Mouse (Mus musculus): ENCODE data around the gene Capn5. TPM values are rescaled to one million over a fixed set of nuclear protein-coding genes. Genes with fewer than 3 reads are reported as not detected.

Capn5 gene
- polyA plus RNA-seq, 1 experiment from 2014 or later: 14.1 TPM

GRCm38 (mm10) chr7:98137583-98137982 is 40.5 kb downstream of the Capn5 start:
- WGBS (ENCODE audit: insufficient replicate concordance): 65% methylated on average over 3 of the region's 3 CpGs
- no peaks in the 10 kb centered on the region for H3K27me3 ChIP-seq (ENCODE audit: control insufficient read depth, insufficient read depth, low read depth, low read length)
- no peak overlapping the region for H3K27ac ChIP-seq (ENCODE audit: low read length)
- H3K4me2 ChIP-seq (ENCODE audit: low read depth, low read length): no peak overlapping the region
- H3K36me3 ChIP-seq (ENCODE audit: control insufficient read depth, insufficient read depth): no peaks in the 10 kb centered on the region; the same call in 1 of the 2 replicates
- H3K4me3 ChIP-seq (ENCODE audit: low read depth, low read length): no peak overlapping the region
- peaks cover 14% of the 10 kb centered on the region for H3K4me1 ChIP-seq (ENCODE audit: control insufficient read depth, low read depth, low read length)
- no peak for ATAC-seq (ENCODE audit: low read depth)
- no peaks in the 10 kb centered on the region for H3K9me3 ChIP-seq (replicated peaks; ENCODE audit: control insufficient read depth, low read length)
- no peak overlapping the region for H3K9ac ChIP-seq (ENCODE audit: low read depth, low read length)

DNA sequence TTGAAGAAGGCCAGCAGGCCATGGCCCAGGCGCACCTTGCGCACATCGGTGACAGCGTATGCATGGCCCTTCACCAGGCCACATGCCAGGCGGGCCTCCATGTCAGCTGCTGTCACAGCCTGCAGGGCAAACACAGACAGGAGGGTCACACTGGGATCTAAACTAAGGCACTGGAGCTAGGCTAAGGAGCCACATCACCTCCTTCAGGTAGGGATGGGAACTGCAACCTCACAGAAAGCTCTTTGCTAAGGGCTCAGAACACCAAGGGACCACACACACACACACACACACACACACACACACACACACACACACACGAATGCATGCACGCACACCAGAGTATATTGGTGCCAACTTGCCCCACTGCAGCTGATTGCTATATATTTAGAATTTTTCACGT is 46.3 kb downstream of the Capn5 start:
- no peak overlapping the region for H3K27ac ChIP-seq (ENCODE audit: low read length)
- H3K36me3 ChIP-seq (ENCODE audit: control insufficient read depth, insufficient read depth): peaks cover 23% of the 10 kb centered on the region
- no peak overlapping the region for H3K9ac ChIP-seq (ENCODE audit: low read depth, low read length)
- ATAC-seq (ENCODE audit: low read depth): no peak; the same call in 1 of the 2 replicates
- H3K4me3 ChIP-seq (ENCODE audit: low read depth, low read length): no peak overlapping the region
- no peaks in the 10 kb centered on the region for H3K27me3 ChIP-seq (ENCODE audit: control insufficient read depth, insufficient read depth, low read depth, low read length)
- H3K4me1 ChIP-seq (ENCODE audit: control insufficient read depth, low read depth, low read length): no peaks in the 10 kb centered on the region
- no peaks in the 10 kb centered on the region for H3K9me3 ChIP-seq (replicated peaks; ENCODE audit: control insufficient read depth, low read length)
- 87% methylated on average over 8 of the region's 8 CpGs for whole genome bisulfite sequencing (ENCODE audit: insufficient replicate concordance)
- no peak overlapping the region for H3K4me2 ChIP-seq (ENCODE audit: low read depth, low read length)

DNA sequence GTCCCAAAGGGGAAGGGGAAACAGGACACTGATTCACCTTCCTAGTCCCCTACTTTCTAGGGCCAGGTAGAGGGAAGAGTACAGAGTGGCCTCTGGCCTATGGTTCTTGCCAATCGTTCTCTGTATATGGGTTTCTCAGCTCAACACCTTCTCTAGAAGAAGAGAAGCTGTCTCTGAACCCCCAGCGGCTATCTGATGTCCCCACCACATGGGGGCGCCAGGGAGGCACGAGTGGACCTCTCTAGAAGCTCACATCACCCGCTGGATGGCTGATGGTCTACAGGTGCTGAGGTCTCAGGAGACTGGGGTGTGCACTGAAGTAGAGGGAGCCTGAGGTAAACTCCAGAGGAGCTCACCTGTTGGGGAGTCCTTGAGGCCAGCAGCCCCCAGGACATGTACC is 52.6 kb downstream of the Capn5 start:
- Histone ChIP-seq H3K27ac (ENCODE audit: low read length) (no peak overlapping the region), H3K4me1 (ENCODE audit: control insufficient read depth, low read depth, low read length) (peaks cover under 1% of the 10 kb centered on the region), H3K9me3 (replicated peaks; ENCODE audit: control insufficient read depth, low read length) (no peaks in the 10 kb centered on the region), H3K9ac (ENCODE audit: low read depth, low read length) (no peak overlapping the region), H3K4me2 (ENCODE audit: low read depth, low read length) (no peak overlapping the region), H3K27me3 (ENCODE audit: control insufficient read depth, insufficient read depth, low read depth, low read length) (no peaks in the 10 kb centered on the region), H3K4me3 (ENCODE audit: low read depth, low read length) (no peak overlapping the region), H3K36me3 (ENCODE audit: control insufficient read depth, insufficient read depth) (peaks cover 33% of the 10 kb centered on the region)
- 33% methylated on average over 5 of the region's 5 CpGs for WGBS (ENCODE audit: insufficient replicate concordance)
- no peak for ATAC-seq (ENCODE audit: low read depth)

DNA sequence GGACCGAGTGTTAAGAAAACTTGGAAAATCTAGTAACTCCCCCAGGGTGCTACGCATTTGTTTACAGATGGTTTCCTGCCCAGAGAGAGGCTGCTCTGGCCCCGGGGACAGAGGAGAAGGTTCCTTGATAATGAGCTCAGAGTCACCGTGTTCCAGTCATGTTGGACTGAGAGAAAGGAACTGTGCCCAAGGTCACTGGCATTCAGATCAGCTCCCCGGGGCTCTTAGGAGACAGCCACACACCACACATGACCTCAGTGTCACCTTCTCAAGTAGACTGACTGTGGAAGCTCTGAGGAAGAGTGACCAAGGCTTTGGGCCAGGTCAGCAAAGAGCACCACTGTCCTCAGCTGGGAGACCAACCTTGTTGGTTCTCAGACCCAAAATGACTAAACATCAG is 53.4 kb downstream of the Capn5 start:
- Histone ChIP-seq H3K27me3 (ENCODE audit: control insufficient read depth, insufficient read depth, low read depth, low read length) (no peaks in the 10 kb centered on the region), H3K4me3 (ENCODE audit: low read depth, low read length) (no peak overlapping the region), H3K9ac (ENCODE audit: low read depth, low read length) (no peak overlapping the region), H3K9me3 (replicated peaks; ENCODE audit: control insufficient read depth, low read length) (no peaks in the 10 kb centered on the region), H3K4me1 (ENCODE audit: control insufficient read depth, low read depth, low read length) (peaks cover 4% of the 10 kb centered on the region), H3K27ac (ENCODE audit: low read length) (no peak overlapping the region), H3K4me2 (ENCODE audit: low read depth, low read length) (no peak overlapping the region), H3K36me3 (ENCODE audit: control insufficient read depth, insufficient read depth) (peaks cover 33% of the 10 kb centered on the region)
- ATAC-seq (ENCODE audit: low read depth): no peak
- 56% methylated on average over 5 of the region's 5 CpGs for WGBS (ENCODE audit: insufficient replicate concordance)

DNA sequence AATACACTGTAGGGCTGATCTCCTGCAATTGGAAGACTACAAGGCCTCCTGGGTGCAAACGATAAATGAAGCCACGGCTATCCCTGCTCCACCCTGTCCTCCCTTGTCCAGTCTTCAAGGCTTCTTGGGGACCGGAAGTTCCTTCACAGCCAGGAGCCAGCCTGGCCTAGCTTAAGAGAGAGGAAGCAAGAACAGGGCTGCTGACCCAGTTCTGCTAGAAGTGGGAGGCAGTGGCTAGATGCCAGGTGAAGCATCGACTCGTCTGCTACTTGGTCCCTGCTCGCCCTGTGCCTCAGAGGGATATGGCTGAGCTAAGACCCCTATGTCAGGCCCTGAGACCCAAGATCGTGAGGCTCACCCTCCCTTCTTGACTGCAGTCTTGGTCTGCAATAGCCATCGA is 56.4 kb downstream of the Capn5 start:
- Histone ChIP-seq H3K27ac (ENCODE audit: low read length) (no peak overlapping the region), H3K9ac (ENCODE audit: low read depth, low read length) (no peak overlapping the region), H3K36me3 (ENCODE audit: control insufficient read depth, insufficient read depth) (peaks cover 12% of the 10 kb centered on the region; the same call in 1 of the 2 replicates), H3K9me3 (replicated peaks; ENCODE audit: control insufficient read depth, low read length) (no peaks in the 10 kb centered on the region), H3K4me2 (ENCODE audit: low read depth, low read length) (no peak overlapping the region), H3K4me1 (ENCODE audit: control insufficient read depth, low read depth, low read length) (peaks cover 12% of the 10 kb centered on the region), H3K4me3 (ENCODE audit: low read depth, low read length) (no peak overlapping the region), H3K27me3 (ENCODE audit: control insufficient read depth, insufficient read depth, low read depth, low read length) (no peaks in the 10 kb centered on the region)
- ATAC-seq (ENCODE audit: low read depth): no peak
- 64% methylated on average over 8 of the region's 8 CpGs for WGBS (ENCODE audit: insufficient replicate concordance)

DNA sequence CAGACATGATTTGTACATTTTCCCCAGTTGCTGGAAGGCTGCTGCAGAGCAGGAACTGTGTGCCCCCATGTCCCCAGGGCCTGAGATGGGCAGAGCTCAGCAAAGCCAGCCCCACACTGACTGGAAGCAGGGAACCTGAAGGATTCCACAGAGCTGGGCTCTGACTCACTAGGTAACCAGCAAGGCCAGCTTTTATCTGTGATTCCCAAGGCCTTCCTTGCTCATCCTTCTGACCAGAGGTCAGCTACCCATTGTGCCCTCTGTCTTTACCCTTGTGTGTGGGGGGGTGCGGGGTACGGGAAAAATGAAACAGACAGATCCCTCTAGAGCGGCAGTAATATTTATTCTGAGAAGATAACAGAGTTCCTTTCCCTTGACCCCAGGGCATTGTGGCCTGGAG is 56.8 kb downstream of the Capn5 start:
- 61% methylated on average over 3 of the region's 3 CpGs for WGBS (ENCODE audit: insufficient replicate concordance)
- no peak overlapping the region for H3K27ac ChIP-seq (ENCODE audit: low read length)
- peaks cover 12% of the 10 kb centered on the region; the same call in 1 of the 2 replicates for H3K36me3 ChIP-seq (ENCODE audit: control insufficient read depth, insufficient read depth)
- H3K9me3 ChIP-seq (replicated peaks; ENCODE audit: control insufficient read depth, low read length): no peaks in the 10 kb centered on the region
- no peak overlapping the region for H3K9ac ChIP-seq (ENCODE audit: low read depth, low read length)
- ATAC-seq (ENCODE audit: low read depth): no peak
- H3K4me3 ChIP-seq (ENCODE audit: low read depth, low read length): no peak overlapping the region
- peaks cover 13% of the 10 kb centered on the region for H3K4me1 ChIP-seq (ENCODE audit: control insufficient read depth, low read depth, low read length)
- no peaks in the 10 kb centered on the region for H3K27me3 ChIP-seq (ENCODE audit: control insufficient read depth, insufficient read depth, low read depth, low read length)
- no peak overlapping the region for H3K4me2 ChIP-seq (ENCODE audit: low read depth, low read length)

DNA sequence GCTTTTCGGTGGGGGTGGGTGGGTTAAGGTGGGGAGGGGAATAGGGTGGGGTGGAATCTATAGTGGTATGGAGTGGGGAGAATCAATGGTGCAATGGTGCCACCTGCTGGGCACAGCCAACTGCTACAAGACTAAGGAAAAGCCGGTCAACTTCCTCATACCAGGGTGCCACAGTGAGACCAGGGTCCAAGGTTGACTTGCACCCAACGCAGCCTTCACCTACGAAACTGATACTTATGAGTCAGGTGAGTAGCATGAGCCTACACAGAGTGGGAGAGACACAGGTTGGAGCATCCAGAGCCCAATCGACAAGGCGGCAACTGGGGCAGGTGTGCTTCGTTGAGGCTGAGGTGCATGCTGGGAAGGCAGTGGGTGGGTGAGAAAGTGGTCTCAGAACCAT is 57.7 kb downstream of the Capn5 start:
- H3K9ac ChIP-seq (ENCODE audit: low read depth, low read length): peak overlapping the region; percentile 50; the same call in 1 of the 2 replicates
- H3K4me3 ChIP-seq (ENCODE audit: low read depth, low read length): peak overlapping the region; percentile 18; the same call in 1 of the 2 replicates

DNA sequence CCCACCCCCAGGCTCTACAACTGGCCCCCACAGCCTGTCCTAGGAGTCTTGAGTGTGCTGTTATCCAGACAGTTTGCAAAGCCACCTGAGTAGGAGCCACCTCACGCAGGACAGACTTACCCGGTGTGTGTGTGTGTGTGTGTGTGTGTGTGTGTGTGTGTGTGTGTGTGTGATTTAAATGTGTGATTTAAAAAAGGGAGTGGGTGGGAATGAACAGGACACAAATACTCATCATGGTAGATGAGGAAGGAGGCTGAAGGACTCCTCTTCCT is 58.2 kb downstream of the Capn5 start:
- no peak for ATAC-seq (ENCODE audit: low read depth)
- Histone ChIP-seq H3K4me2 (ENCODE audit: low read depth, low read length) (no peak overlapping the region), H3K4me3 (ENCODE audit: low read depth, low read length) (no peak overlapping the region), H3K9ac (ENCODE audit: low read depth, low read length) (no peak overlapping the region), H3K9me3 (replicated peaks; ENCODE audit: control insufficient read depth, low read length) (no peaks in the 10 kb centered on the region), H3K27me3 (ENCODE audit: control insufficient read depth, insufficient read depth, low read depth, low read length) (no peaks in the 10 kb centered on the region), H3K27ac (ENCODE audit: low read length) (peak overlapping the region; percentile 58; the same call in 1 of the 2 replicates), H3K36me3 (ENCODE audit: control insufficient read depth, insufficient read depth) (peaks cover 4% of the 10 kb centered on the region; the same call in 1 of the 2 replicates), H3K4me1 (ENCODE audit: control insufficient read depth, low read depth, low read length) (peaks cover 13% of the 10 kb centered on the region)
- 66% methylated on average over 2 of the region's 2 CpGs for WGBS (ENCODE audit: insufficient replicate concordance)

More for the DNA sequence above, 57.7 kb downstream of the Capn5 start:
- no peaks in the 10 kb centered on the region for H3K27me3 ChIP-seq (ENCODE audit: control insufficient read depth, insufficient read depth, low read depth, low read length)
- H3K9me3 ChIP-seq (replicated peaks; ENCODE audit: control insufficient read depth, low read length): no peaks in the 10 kb centered on the region
- H3K36me3 ChIP-seq (ENCODE audit: control insufficient read depth, insufficient read depth): peaks cover 9% of the 10 kb centered on the region; the same call in 1 of the 2 replicates
- peak overlapping the region; percentile 54 for H3K4me2 ChIP-seq (ENCODE audit: low read depth, low read length)
- H3K4me1 ChIP-seq (ENCODE audit: control insufficient read depth, low read depth, low read length): peaks cover 13% of the 10 kb centered on the region
- no peak for ATAC-seq (ENCODE audit: low read depth)
- H3K27ac ChIP-seq (ENCODE audit: low read length): no peak overlapping the region
- 6% methylated on average over 7 of the region's 7 CpGs for WGBS (ENCODE audit: insufficient replicate concordance)

DNA sequence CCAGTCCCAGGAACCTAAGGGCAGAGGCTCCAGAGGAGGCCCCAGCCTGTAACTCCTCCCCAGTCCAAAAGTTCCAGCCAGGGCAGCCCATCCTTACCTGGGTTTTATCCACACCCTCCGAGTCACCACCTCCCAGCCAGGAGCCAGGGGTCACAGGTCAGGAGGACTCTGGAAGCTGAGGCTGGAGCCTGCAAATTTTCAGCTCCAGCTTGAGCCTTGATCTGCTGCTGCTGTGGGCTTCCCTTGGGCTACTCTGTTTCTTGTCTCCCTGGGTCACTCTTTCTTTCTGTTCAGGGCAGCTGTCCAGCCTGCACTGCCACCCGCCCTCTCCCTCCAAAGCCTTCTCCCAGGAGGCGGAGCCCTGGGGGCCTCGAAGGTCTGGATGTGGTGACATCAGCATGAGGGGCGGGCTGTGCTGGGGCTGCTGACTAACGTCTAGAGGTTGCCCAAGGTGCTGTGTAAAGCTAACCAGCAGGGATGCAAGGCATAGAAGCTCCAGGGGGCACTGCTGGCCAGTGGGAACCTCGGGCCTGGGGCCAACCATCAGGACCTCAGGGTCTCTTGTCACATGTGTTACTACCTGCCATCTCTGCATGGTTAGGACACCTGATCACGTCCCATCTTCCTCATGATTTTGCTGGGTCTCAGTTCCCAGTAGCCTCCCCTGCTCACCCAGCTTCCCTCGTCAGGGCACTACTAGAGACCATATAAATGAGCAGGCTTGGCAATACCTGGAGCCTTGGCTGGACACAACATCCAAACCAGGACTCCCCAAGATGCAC is 58.7 kb downstream of the Capn5 start, which contains the start of gene Myo7a:
Myo7a (minus strand) TSS at position 346 of the 782 bp plus-strand sequence.
- Histone ChIP-seq H3K4me3 (ENCODE audit: low read depth, low read length) (peak within 1 kb of the TSS; percentile 18; the same call in 1 of the 2 replicates), H3K9me3 (replicated peaks; ENCODE audit: control insufficient read depth, low read length) (no peaks in the 10 kb centered on the region), H3K4me1 (ENCODE audit: control insufficient read depth, low read depth, low read length) (peaks cover 13% of the 10 kb centered on the region), H3K36me3 (ENCODE audit: control insufficient read depth, insufficient read depth) (no peaks in the 10 kb centered on the region), H3K4me2 (ENCODE audit: low read depth, low read length) (peak within 1 kb of the TSS; percentile 54), H3K27me3 (ENCODE audit: control insufficient read depth, insufficient read depth, low read depth, low read length) (no peaks in the 10 kb centered on the region), H3K9ac (ENCODE audit: low read depth, low read length) (peak within 1 kb of the TSS; percentile 50; the same call in 1 of the 2 replicates), H3K27ac (ENCODE audit: low read length) (peak within 1 kb of the TSS; percentile 58; the same call in 1 of the 2 replicates)
- 36% methylated on average over 9 of the region's 9 CpGs for WGBS (ENCODE audit: insufficient replicate concordance)
- ATAC-seq (ENCODE audit: low read depth): peak; percentile 84
